Mouse (Mus musculus) intestine, postnatal 0 days (tissue): ENCODE measurements at regions not wholly inside any gene's neighbourhood (a gene's known extent, or its start where the extent isn't known, plus 50 kb on each side); places are given as distances from the start of the nearest gene placed in this dataset.

Source experiments
- ATAC-seq: fragments of 200-750 bp; cut with Nextera tagmentation; 2 replicates; pipeline ENCODE4 v1.8.0; 2017; ENCODE audit warnings: mild to moderate bottlenecking, moderate TSS enrichment, moderate library complexity
- H3K27ac ChIP-seq: fragments of 300-500 bp; sonication (generic); 2 replicates; pipeline ENCODE4 v1.5.1; 2014; ENCODE audit warnings: mild to moderate bottlenecking, low read depth, low read length, moderate library complexity
- H3K27me3 ChIP-seq: fragments of 300-500 bp; sonication (generic); replicated peaks from 2 replicates; pipeline ENCODE4 v1.6.1; 2014; ENCODE audit warnings: low read length, mixed read lengths; ENCODE audit not compliant: control insufficient read depth, insufficient read depth
- H3K36me3 ChIP-seq: fragments of 300-500 bp; sonication (generic); 2 replicates; pipeline ENCODE4 v1.6.1; 2014; ENCODE audit warnings: mild to moderate bottlenecking, moderate library complexity; ENCODE audit not compliant: control insufficient read depth, insufficient read depth
- H3K4me1 ChIP-seq: fragments of 300-500 bp; sonication (generic); replicated peaks from 2 replicates; pipeline ENCODE4 v1.6.1; 2014; ENCODE audit warnings: antibody characterized with exemption, low read length, mixed read lengths; ENCODE audit not compliant: control insufficient read depth, insufficient read depth
- H3K4me2 ChIP-seq: fragments of 300-500 bp; sonication (generic); replicated peaks from 2 replicates; pipeline ENCODE4 v1.6.1; 2014; ENCODE audit warnings: low read depth, mild to moderate bottlenecking, moderate library complexity
- H3K4me3 ChIP-seq: fragments of 300-500 bp; sonication (generic); 2 replicates; pipeline ENCODE4 v1.5.1; 2014; ENCODE audit warnings: low read depth, low read length
- H3K9ac ChIP-seq: fragments of 300-500 bp; sonication (generic); 2 replicates; pipeline ENCODE4 v1.6.1; 2014; ENCODE audit warnings: mild to moderate bottlenecking, low read depth, low read length
- H3K9me3 ChIP-seq: fragments of 300-500 bp; sonication (generic); 2 replicates; pipeline ENCODE4 v1.6.1; 2016; ENCODE audit warnings: mixed run types; ENCODE audit not compliant: control insufficient read depth
- CTCF ChIP-seq: sonication (generic); IDR thresholded peaks from 2 replicates; pipeline ENCODE4 v1.5.1; 2016; ENCODE audit warnings: low read depth, mild to moderate bottlenecking, control low read depth, antibody characterized with exemption, moderate library complexity
- WGBS: fragments of 180-500 bp; shearing (Covaris S2); extraction: QIAGEN DNeasy Blood & Tissue Kit; methylation state at CpG from one replicate; pipeline ENCODE4 v1.1.7; 2014; 5-methylcytosine and 5-hydroxymethylcytosine counted together

- H3K36me3 ChIP-seq = no peaks in the 10 kb centered on the region
- no peak overlapping the region for H3K9ac ChIP-seq
- no peak overlapping the region for H3K4me3 ChIP-seq
- H3K27me3 ChIP-seq = no peaks in the 10 kb centered on the region
- WGBS = 72% methylated on average over 3 of the region's 3 CpGs
- no peak overlapping the region for H3K27ac ChIP-seq
- no peaks in the 10 kb centered on the region for H3K4me1 ChIP-seq
- H3K4me2 ChIP-seq = no peak overlapping the region
- TF ChIP-seq CTCF = no peak
- no peak for ATAC-seq
- H3K9me3 ChIP-seq = no peaks in the 10 kb centered on the region
Measured at GRCm38 (mm10) chr6:103318677-103319359, 191.6 kb upstream of the Chl1 start.

DNA sequence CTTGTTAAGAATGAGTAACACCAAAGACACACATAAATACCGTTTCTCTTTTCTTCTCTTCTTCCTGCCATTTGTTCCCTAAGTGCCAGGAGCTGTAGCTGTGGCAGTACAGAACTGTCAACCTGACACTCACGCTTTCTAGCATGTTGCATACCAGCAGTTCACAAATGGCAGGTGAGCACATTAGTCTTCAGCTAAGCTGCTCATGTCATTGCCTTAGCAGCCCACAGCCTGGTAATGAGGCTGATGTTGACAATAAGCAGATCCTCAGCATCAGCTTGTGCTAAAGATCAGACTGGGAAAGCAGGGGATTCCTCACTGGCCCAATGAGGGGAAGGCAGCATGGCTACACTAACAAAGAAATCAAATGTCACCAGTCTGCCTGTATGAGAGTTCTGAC is 190.4 kb upstream of the Chl1 start:
- Histone ChIP-seq H3K4me2 (no peak overlapping the region), H3K9me3 (no peaks in the 10 kb centered on the region), H3K9ac (no peak overlapping the region), H3K4me3 (no peak overlapping the region), H3K27ac (no peak overlapping the region), H3K4me1 (no peaks in the 10 kb centered on the region), H3K36me3 (no peaks in the 10 kb centered on the region), H3K27me3 (no peaks in the 10 kb centered on the region)
- no peak for TF ChIP-seq CTCF
- ATAC-seq = no peak
- 66% methylated on average over 2 of the region's 2 CpGs for WGBS

DNA sequence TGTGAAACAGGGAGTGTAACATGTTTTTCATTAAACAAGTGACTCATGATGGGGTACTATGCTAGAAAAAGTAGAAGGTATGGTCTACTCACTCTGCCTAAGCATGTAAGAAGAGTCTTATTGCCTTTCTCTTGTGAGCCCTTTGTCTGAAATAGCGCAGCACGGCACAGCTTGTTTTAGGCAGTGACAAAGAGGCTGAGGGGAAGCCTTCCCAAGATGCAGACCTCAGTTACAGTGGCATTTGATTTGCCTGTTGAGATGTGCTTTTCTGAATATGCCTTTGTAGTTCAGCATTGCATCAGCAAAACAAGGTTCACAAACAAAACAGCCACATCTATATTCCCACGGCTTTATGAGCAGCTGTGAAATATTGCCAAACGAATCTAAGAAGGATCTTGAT is 189.8 kb upstream of the Chl1 start:
- no peak for TF ChIP-seq CTCF
- 56% methylated on average over 4 of the region's 4 CpGs for WGBS
- H3K36me3 ChIP-seq = no peaks in the 10 kb centered on the region

DNA sequence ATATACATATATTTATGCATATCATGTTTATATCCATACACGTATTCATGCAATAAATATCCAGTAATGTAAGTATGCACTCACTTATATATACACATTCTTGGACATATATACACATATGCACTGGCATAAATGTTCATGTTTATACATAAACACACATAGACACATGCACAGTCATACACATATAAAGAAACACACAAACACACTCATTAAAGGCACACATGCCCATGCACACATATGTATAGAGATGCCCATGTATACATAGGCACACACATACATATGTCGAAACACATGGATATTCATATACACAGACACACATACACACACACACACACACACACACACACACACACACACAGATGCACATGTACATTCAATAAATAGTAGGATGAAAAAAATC is 189.3 kb upstream of the Chl1 start:
- Histone ChIP-seq H3K27ac (no peak overlapping the region), H3K27me3 (no peaks in the 10 kb centered on the region), H3K9me3 (no peaks in the 10 kb centered on the region), H3K4me3 (no peak overlapping the region), H3K36me3 (no peaks in the 10 kb centered on the region), H3K4me1 (no peaks in the 10 kb centered on the region), H3K4me2 (no peak overlapping the region), H3K9ac (no peak overlapping the region)
- TF ChIP-seq CTCF = no peak
- 84% methylated on average over 2 of the region's 2 CpGs for WGBS
- no peak for ATAC-seq

More for the DNA sequence above, 189.8 kb upstream of the Chl1 start:
- H3K9me3 ChIP-seq = no peaks in the 10 kb centered on the region
- no peak for ATAC-seq
- H3K9ac ChIP-seq = no peak overlapping the region
- no peak overlapping the region for H3K27ac ChIP-seq
- no peak overlapping the region for H3K4me2 ChIP-seq
- H3K4me1 ChIP-seq = no peaks in the 10 kb centered on the region
- no peak overlapping the region for H3K4me3 ChIP-seq
- no peaks in the 10 kb centered on the region for H3K27me3 ChIP-seq

DNA sequence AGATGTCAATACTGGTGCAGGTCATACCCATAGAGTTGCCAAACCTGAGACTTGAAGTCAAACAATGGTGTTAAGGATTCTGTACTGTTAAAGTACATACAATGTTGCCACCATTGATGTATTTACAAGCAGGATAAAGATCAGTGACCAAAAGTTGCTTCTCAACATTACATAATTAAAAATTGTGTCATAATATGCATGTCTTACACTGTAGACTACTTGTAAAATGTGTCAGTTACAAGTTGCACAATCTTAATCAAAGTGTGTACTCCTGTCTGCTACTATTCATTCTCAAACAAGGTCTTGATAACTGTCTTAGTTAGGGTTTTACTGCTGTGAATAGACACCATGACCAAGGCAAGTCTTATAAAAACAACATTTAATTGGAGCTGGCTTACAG is 187.9 kb upstream of the Chl1 start:
- H3K4me1 ChIP-seq = no peaks in the 10 kb centered on the region
- H3K4me3 ChIP-seq = no peak overlapping the region
- no peak overlapping the region for H3K4me2 ChIP-seq
- H3K27ac ChIP-seq = no peak overlapping the region
- no peak for TF ChIP-seq CTCF
- no peaks in the 10 kb centered on the region for H3K36me3 ChIP-seq
- H3K9ac ChIP-seq = no peak overlapping the region
- no peaks in the 10 kb centered on the region for H3K9me3 ChIP-seq
- ATAC-seq = no peak
- no peaks in the 10 kb centered on the region for H3K27me3 ChIP-seq

DNA sequence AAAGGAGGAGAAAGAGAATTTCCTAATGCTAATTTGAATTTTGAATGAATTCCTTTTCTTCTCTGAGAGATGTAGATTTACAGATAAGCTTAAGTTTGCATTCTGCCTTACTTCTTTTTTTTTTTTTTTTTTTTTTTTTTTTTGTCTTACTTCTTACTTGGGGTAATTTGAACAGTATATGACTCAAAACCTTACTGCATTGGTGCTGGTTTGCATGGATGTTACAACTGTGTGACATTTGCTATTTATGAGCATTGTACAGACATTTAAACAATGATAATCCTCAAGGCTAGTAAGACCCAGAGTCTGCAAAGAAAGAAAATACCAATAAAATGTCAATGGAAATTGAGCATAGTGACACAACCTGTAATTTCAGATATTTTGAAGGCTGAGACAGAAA is 174.7 kb upstream of the Chl1 start:
- Histone ChIP-seq H3K27me3 (no peaks in the 10 kb centered on the region), H3K4me1 (no peaks in the 10 kb centered on the region), H3K9me3 (no peaks in the 10 kb centered on the region), H3K36me3 (no peaks in the 10 kb centered on the region), H3K9ac (no peak overlapping the region), H3K4me2 (no peak overlapping the region), H3K4me3 (no peak overlapping the region), H3K27ac (no peak overlapping the region)
- no peak for ATAC-seq
- no peak for TF ChIP-seq CTCF
